Mouse (Mus musculus): ENCODE measurements around the gene Ripply3.
"Not testable (repeated sequence)": the region's sequence is repeated elsewhere in the genome, so short reads cannot be mapped to it uniquely, and the experiment has no call there.

DNA sequence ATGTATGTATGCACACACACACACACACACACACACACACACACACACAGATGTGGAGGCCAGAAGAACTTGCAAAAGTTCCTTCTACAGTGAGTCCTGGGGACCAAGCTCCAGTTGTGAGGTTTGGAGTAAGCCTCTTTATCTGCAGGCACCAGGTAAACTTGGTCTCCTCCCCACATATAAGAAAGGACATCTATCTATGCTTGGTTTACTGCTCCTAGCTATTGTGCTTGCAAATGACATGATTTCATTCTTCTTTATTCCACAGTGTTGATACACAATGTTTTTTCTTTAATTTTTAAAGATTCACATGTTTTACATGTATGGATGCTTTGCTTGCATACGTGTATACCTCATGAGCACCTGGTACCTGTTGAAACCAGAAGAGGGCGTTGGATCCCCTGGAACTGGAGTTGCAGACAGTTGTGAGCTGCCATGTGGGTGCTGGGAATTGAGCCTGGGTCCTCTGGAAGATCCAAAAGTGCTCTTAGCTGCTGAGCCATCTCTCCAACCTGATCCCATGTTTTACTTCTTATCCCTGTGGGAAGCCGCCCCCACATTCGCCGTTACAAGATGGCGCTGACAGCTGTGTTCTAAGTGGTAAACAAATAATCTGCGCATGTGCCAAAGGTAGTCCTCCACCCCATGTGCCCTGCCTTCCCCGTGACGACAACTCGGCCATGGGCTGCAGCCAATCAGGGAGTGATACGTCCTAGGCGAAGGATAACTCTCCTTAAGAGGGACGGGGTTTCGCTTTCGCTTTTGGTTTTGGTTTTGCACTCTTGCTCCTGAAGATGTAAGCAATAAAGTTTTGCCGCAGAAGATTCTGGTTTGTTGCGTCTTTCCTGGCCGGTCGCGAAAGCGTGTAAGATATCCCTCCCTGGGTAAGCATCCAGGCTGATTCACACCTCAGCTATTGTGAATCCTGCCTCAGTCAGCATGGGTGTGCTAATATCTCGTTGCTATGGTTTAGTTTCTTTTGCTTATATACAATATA lies 11.2 kb downstream of the Ripply3 start:
- not testable (repeated sequence) for TF ChIP-seq POLR2A (IDR thresholded peaks at IDR 0.05; ENCODE audit: borderline replicate concordance, insufficient read depth, low read length); CTCF (IDR thresholded peaks at IDR 0.05; ENCODE audit: borderline replicate concordance, insufficient read depth, low read depth, low read length)

Measured in cerebellum, adult 2 months (tissue).